Mouse (Mus musculus) thymus, adult 2 months (tissue): ENCODE measurements at regions not wholly inside any gene's neighbourhood (a gene's known extent, or its start where the extent isn't known, plus 50 kb on each side); places are given as distances from the start of the nearest gene placed in this dataset.

Source experiments
- DNase-seq: peaks from one replicate; pipeline ENCODE4 v3.0.0; 2021
- H3K27ac ChIP-seq: fragments of 200-500 bp; 2 replicates; pipeline ENCODE4 v1.5.1; 2012; ENCODE audit warnings: low read length, control low read depth; ENCODE audit not compliant: control insufficient read depth, insufficient read depth
- H3K27me3 ChIP-seq: fragments of 200-500 bp; 2 replicates; pipeline ENCODE4 v1.6.1; 2012; ENCODE audit warnings: mild to moderate bottlenecking, low read length, moderate library complexity, mixed read lengths; ENCODE audit not compliant: control insufficient read depth, insufficient read depth
- H3K36me3 ChIP-seq: fragments of 200-500 bp; 2 replicates; pipeline ENCODE4 v1.6.1; 2012; ENCODE audit warnings: mild to moderate bottlenecking, low read length, moderate library complexity; ENCODE audit not compliant: control insufficient read depth, insufficient read depth
- H3K4me1 ChIP-seq: fragments of 200-500 bp; replicated peaks from 2 replicates; pipeline ENCODE4 v1.6.1; 2012; ENCODE audit warnings: low read length; ENCODE audit not compliant: control insufficient read depth, insufficient read depth
- H3K4me3 ChIP-seq: fragments of 200-500 bp; 2 replicates; pipeline ENCODE4 v1.5.1; 2012; ENCODE audit warnings: mild to moderate bottlenecking, low read length, control low read depth, moderate library complexity; ENCODE audit not compliant: control insufficient read depth, insufficient read depth
- CTCF ChIP-seq: fragments of 200-500 bp; IDR thresholded peaks from 2 replicates; pipeline ENCODE4 v1.5.1; 2012; ENCODE audit warnings: mild to moderate bottlenecking, control low read depth, low read length, moderate library complexity, borderline replicate concordance; ENCODE audit not compliant: control insufficient read depth, poor library complexity, insufficient read depth; ENCODE audit errors: extremely low read depth
- POLR2A ChIP-seq: fragments of 200-500 bp; IDR thresholded peaks from 2 replicates; pipeline ENCODE4 v1.6.1; 2012; ENCODE audit warnings: mild to moderate bottlenecking, low read length, control low read depth, moderate library complexity; ENCODE audit not compliant: control insufficient read depth, poor library complexity, insufficient read depth; ENCODE audit errors: extremely low read depth
- WGBS: fragments of 180-500 bp; shearing (Covaris S2); methylation state at CpG from one replicate; pipeline ENCODE4 v1.1.7; 2018; 5-methylcytosine and 5-hydroxymethylcytosine counted together

DNA sequence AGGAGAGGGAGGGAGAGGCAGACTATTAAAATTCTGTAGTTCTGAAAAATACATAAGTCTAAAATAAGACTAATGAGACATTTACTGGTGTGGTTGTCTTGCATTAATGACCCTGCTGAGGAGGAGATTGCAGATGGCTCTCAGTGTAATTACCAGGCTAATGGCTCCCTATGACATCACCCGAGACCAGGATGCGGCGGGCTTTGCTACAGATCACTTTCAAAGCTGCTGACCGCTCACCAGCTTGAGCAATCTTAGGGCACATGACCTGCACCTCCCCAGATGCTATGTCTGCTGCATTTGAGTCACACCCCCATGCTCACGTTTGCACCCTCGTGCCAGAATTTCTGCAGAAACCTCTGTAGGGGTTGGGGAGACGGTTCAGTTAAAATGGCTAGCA, 242.0 kb downstream of the Gm26897 start:
- H3K4me1 ChIP-seq, result no peaks in the 10 kb centered on the region
- no peak overlapping the region for H3K4me3 ChIP-seq
- H3K27me3 ChIP-seq, result no peaks in the 10 kb centered on the region
- H3K27ac ChIP-seq, result no peak overlapping the region
- 56% methylated on average over 7 of the region's 7 CpGs for WGBS
- TF ChIP-seq CTCF, result no peak
- no peak for TF ChIP-seq POLR2A
- DNase-seq, result no peak
- no peaks in the 10 kb centered on the region for H3K36me3 ChIP-seq

DNA sequence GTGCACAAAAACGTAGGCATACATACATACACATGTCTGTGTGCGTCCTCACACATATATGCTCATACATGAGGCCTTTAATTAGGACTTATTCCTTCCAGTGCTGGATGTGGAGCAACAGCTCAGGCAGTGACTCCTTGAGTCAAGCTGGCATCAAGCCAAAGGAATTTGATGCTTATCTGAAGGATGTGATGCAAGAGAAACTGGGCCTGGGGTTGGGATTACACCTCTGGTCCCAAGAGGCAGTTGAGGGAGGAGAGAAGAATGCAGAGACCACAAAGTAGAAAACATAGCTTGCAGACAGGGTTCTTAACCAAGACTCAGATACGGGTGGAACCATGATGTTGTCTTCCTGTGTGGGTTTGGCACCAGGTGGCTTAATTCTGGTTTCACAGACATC, 245.9 kb downstream of the Gm26897 start:
- no peak overlapping the region for H3K4me3 ChIP-seq
- no peaks in the 10 kb centered on the region for H3K36me3 ChIP-seq
- DNase-seq, result no peak
- no peak overlapping the region for H3K27ac ChIP-seq
- H3K27me3 ChIP-seq, result no peaks in the 10 kb centered on the region
- H3K4me1 ChIP-seq, result no peaks in the 10 kb centered on the region
- TF ChIP-seq POLR2A (no peak), CTCF (no peak)
- WGBS, result 63% methylated on average over 3 of the region's 3 CpGs

DNA sequence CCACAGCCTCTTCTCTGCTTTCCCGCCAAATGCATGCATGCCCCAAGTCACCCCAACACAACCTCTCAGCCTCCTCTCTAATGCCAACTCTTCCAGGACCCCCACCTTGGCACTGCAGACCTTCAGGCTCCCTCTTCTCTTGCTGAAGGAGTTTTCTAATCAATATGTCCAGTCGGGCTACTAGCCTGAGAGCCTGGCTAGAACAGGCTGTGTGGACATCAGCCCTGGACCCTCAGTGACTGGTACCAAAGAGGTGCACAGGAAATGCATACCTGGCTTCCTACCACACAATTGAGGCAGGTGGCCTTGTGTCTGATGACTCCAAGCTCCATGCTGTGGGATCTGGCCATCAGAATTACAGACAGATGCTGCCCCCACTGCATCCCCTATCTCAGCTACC, 248.4 kb downstream of the Gm26897 start:
- Histone ChIP-seq H3K36me3 (no peaks in the 10 kb centered on the region), H3K4me1 (no peaks in the 10 kb centered on the region), H3K27ac (no peak overlapping the region), H3K4me3 (no peak overlapping the region), H3K27me3 (no peaks in the 10 kb centered on the region)
- 91% methylated on average over 2 of the region's 2 CpGs for WGBS
- no peak for DNase-seq
- no peak for TF ChIP-seq POLR2A
- TF ChIP-seq CTCF, result no peak

- WGBS, result 89% methylated on average over 8 of the region's 8 CpGs
- no peaks in the 10 kb centered on the region for H3K27me3 ChIP-seq
- DNase-seq, result no peak
- H3K36me3 ChIP-seq, result no peaks in the 10 kb centered on the region
- TF ChIP-seq CTCF (no peak), POLR2A (no peak)
- H3K4me3 ChIP-seq, result no peak overlapping the region
- H3K27ac ChIP-seq, result no peak overlapping the region
- H3K4me1 ChIP-seq, result no peaks in the 10 kb centered on the region
These were observed 252.3 kb downstream of the Gm26897 start for GRCm38 (mm10) chr5:111985997-111986396.

DNA sequence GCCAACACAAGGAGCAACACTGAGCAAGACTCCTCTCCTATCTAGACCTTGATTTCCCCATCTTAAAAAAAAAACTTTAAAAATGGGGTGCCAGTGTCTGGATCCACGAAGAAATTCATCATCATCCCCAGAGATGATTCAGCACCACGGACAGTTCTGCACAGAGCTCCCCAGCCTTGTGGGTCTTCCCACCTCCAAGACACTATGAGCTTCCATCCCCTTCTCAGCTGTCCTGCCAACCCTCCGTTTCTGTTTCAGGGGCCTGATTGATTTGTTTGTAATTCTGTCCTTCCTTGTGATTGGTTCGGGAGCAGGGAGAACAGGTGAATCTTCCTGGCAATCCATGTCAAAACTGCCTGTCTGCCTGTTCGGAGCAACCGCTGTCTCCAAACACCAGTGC, 253.3 kb downstream of the Gm26897 start:
- DNase-seq, result no peak
- H3K4me3 ChIP-seq, result no peak overlapping the region
- TF ChIP-seq CTCF, result no peak
- TF ChIP-seq POLR2A, result no peak
- WGBS, result 55% methylated on average over 6 of the region's 6 CpGs
- no peaks in the 10 kb centered on the region for H3K4me1 ChIP-seq
- no peak overlapping the region for H3K27ac ChIP-seq
- no peaks in the 10 kb centered on the region for H3K27me3 ChIP-seq
- no peaks in the 10 kb centered on the region for H3K36me3 ChIP-seq

GRCm38 (mm10) chr5:111991805-111992204, 258.1 kb downstream of the Gm26897 start:
- no peak for TF ChIP-seq POLR2A
- no peak for TF ChIP-seq CTCF
- no peak overlapping the region for H3K27ac ChIP-seq
- 92% methylated on average over 10 of the region's 10 CpGs for WGBS
- H3K4me1 ChIP-seq, result no peaks in the 10 kb centered on the region
- no peak overlapping the region for H3K4me3 ChIP-seq
- H3K36me3 ChIP-seq, result no peaks in the 10 kb centered on the region
- no peaks in the 10 kb centered on the region for H3K27me3 ChIP-seq
- no peak for DNase-seq

GRCm38 (mm10) chr5:111993221-111993620, 259.1 kb downstream of the Cryba4 start:
- Histone ChIP-seq H3K27ac (no peak overlapping the region), H3K4me3 (no peak overlapping the region), H3K27me3 (no peaks in the 10 kb centered on the region), H3K36me3 (no peaks in the 10 kb centered on the region), H3K4me1 (no peaks in the 10 kb centered on the region)
- TF ChIP-seq CTCF, result no peak
- no peak for TF ChIP-seq POLR2A
- 72% methylated on average over 7 of the region's 7 CpGs for WGBS
- no peak for DNase-seq
